Mouse (Mus musculus) liver, embryonic 14.5 days (tissue): Measurements from ENCODE around the gene Prkn.

Source experiments
- CTCF ChIP-seq: IDR thresholded peaks from 2 replicates; pipeline ENCODE4 v1.5.1; 2016; ENCODE audit warnings: antibody characterized with exemption, low read depth, control low read depth
- EP300 ChIP-seq: IDR thresholded peaks from 2 replicates; pipeline ENCODE4 v1.6.1; 2016; ENCODE audit warnings: antibody characterized with exemption, low read depth

DNA sequence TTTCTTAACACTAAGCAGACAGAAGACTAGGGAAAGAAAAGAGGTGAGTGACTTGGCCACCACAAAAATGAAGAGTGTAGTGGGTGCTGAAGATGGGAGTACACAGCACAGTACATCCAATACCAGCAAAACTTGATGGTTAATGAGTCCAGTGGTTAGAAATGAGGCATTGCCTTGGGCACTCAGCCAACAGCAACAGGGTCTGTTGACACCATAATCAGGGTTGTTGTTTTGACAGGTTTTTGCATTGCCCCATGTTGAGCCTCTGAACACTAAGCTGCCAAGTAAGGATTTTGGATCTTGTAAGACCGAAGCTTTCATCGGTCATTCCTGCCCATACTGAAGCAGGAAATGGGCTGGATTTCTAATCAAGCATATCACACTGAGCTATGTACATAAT is 474.0 kb downstream of the Prkn start:
- no peak for TF ChIP-seq CTCF
- no peak for TF ChIP-seq EP300
